Mouse (Mus musculus) limb, embryonic 11.5 days (tissue): ENCODE data around the gene Pds5b. TPM values are rescaled to one million over a fixed set of nuclear protein-coding genes. Genes with fewer than 3 reads are reported as not detected.
"Not testable (repeated sequence)": the region's sequence is repeated elsewhere in the genome, so short reads cannot be mapped to it uniquely, and the experiment has no call there.

Source experiments
- ATAC-seq: fragments of 200-750 bp; cut with Nextera tagmentation; 2 replicates; pipeline ENCODE4 v1.8.0; 2017; ENCODE audit warnings: low read depth; ENCODE audit not compliant: insufficient number of reproducible peaks, low FRiP score, low TSS enrichment
- DNase-seq: peaks from one replicate; pipeline ENCODE4 v3.0.0-alpha.2; 2015; ENCODE audit warnings: low spot score
- H3K27ac ChIP-seq: fragments of 300-500 bp; sonication (generic); replicated peaks from 2 replicates; pipeline ENCODE4 v1.5.1; 2014; ENCODE audit warnings: low read depth, mild to moderate bottlenecking, low read length
- H3K27me3 ChIP-seq: fragments of 300-500 bp; sonication (generic); 2 replicates; pipeline ENCODE4 v1.6.1; 2014; ENCODE audit warnings: mild to moderate bottlenecking, low read length, mixed read lengths; ENCODE audit not compliant: control insufficient read depth, insufficient read depth
- H3K36me3 ChIP-seq: fragments of 300-500 bp; sonication (generic); 2 replicates; pipeline ENCODE4 v1.6.1; 2014; ENCODE audit warnings: mild to moderate bottlenecking, low read length, moderate library complexity, mixed read lengths; ENCODE audit not compliant: control insufficient read depth, insufficient read depth
- H3K4me1 ChIP-seq: fragments of 300-500 bp; sonication (generic); 2 replicates; pipeline ENCODE4 v1.6.1; 2014; ENCODE audit warnings: low read length, mixed read lengths; ENCODE audit not compliant: control insufficient read depth, insufficient read depth
- H3K4me2 ChIP-seq: fragments of 300-500 bp; sonication (generic); 2 replicates; pipeline ENCODE4 v1.6.1; 2014; ENCODE audit warnings: low read depth, mild to moderate bottlenecking, moderate library complexity; ENCODE audit not compliant: severe bottlenecking
- H3K4me3 ChIP-seq: fragments of 300-500 bp; sonication (generic); 2 replicates; pipeline ENCODE4 v1.5.1; 2014; ENCODE audit warnings: low read depth, low read length
- H3K9ac ChIP-seq: fragments of 300-500 bp; sonication (generic); 2 replicates; pipeline ENCODE4 v1.6.1; 2014; ENCODE audit warnings: mild to moderate bottlenecking, low read length
- H3K9me3 ChIP-seq: fragments of 300-500 bp; sonication (generic); 2 replicates; pipeline ENCODE4 v1.6.1; 2016; ENCODE audit warnings: low read length; ENCODE audit not compliant: control insufficient read depth
- WGBS: fragments of 180-500 bp; shearing (Covaris S2); extraction: QIAGEN DNeasy Blood & Tissue Kit; methylation state at CpG from one replicate; pipeline ENCODE4 v1.1.7; 2014; 5-methylcytosine and 5-hydroxymethylcytosine counted together
- polyA plus RNA-seq: library from polyadenylated mRNA; unstranded; fragments of >200 nt; fragmentation: Nextera tagmentation; extraction: Ambion mirVana; gene quantifications from 2 replicates; pipeline ENCODE4 v1.2.1, GENCODE M21; 2014

Pds5b gene
- polyA plus RNA-seq, 1 experiment from 2014 or later: 52.7 TPM

GRCm38 (mm10) chr5:150673880-150674621, 512 bp downstream of the Pds5b start:
- no peaks in the 10 kb centered on the region for H3K36me3 ChIP-seq
- peak overlapping the region; percentile 66 for H3K4me3 ChIP-seq
- DNase-seq (peak; percentile 67), ATAC-seq (peak; percentile 59)
- no peaks in the 10 kb centered on the region for H3K9me3 ChIP-seq
- peak overlapping the region; percentile 57 for H3K4me2 ChIP-seq
- peak overlapping the region; percentile 88 for H3K27ac ChIP-seq
- H3K27me3 ChIP-seq: no peaks in the 10 kb centered on the region
- H3K4me1 ChIP-seq: peaks cover 8% of the 10 kb centered on the region; the same call in 1 of the 2 replicates
- WGBS: under 1% methylated on average over 52 of the region's 91 CpGs
- H3K9ac ChIP-seq: peak overlapping the region; percentile 98

GRCm38 (mm10) chr5:150674866-150675265, 1.3 kb downstream of the Pds5b start:
- whole genome bisulfite sequencing: 65% methylated on average over 6 of the region's 6 CpGs
- Histone ChIP-seq H3K27me3 (no peaks in the 10 kb centered on the region), H3K36me3 (no peaks in the 10 kb centered on the region), H3K9me3 (no peaks in the 10 kb centered on the region), H3K4me3 (peak overlapping the region; percentile 66), H3K4me2 (peak overlapping the region; percentile 57), H3K27ac (no peak overlapping the region), H3K9ac (no peak overlapping the region), H3K4me1 (peaks cover 8% of the 10 kb centered on the region; the same call in 1 of the 2 replicates)
- no peak for DNase-seq
- ATAC-seq: no peak

GRCm38 (mm10) chr5:150682862-150683261, 9.3 kb downstream of the Pds5b start:
- not testable (repeated sequence) for H3K27ac ChIP-seq, H3K36me3 ChIP-seq, H3K4me1 ChIP-seq, H3K27me3 ChIP-seq, H3K9ac ChIP-seq, DNase-seq, ATAC-seq, H3K9me3 ChIP-seq, H3K4me3 ChIP-seq, H3K4me2 ChIP-seq
- WGBS: 94% methylated on average over 6 of the region's 6 CpGs

- Histone ChIP-seq H3K27me3 (no peaks in the 10 kb centered on the region), H3K4me1 (no peaks in the 10 kb centered on the region), H3K36me3 (peaks cover 4% of the 10 kb centered on the region; the same call in 1 of the 2 replicates), H3K9ac (no peak overlapping the region), H3K27ac (no peak overlapping the region), H3K4me2 (no peak overlapping the region), H3K4me3 (no peak overlapping the region), H3K9me3 (no peaks in the 10 kb centered on the region; the same call in 1 of the 2 replicates)
- no peak for ATAC-seq
- no peak for DNase-seq
Measured at GRCm38 (mm10) chr5:150690685-150691084, 17.1 kb downstream of the Pds5b start.

- H3K36me3 ChIP-seq: peaks cover 6% of the 10 kb centered on the region; the same call in 1 of the 2 replicates
- H3K4me2 ChIP-seq: no peak overlapping the region
- no peaks in the 10 kb centered on the region; the same call in 1 of the 2 replicates for H3K9me3 ChIP-seq
- DNase-seq (no peak), ATAC-seq (no peak)
- H3K27ac ChIP-seq: no peak overlapping the region
- no peak overlapping the region for H3K4me3 ChIP-seq
- H3K4me1 ChIP-seq: no peaks in the 10 kb centered on the region
- 93% methylated on average over 2 of the region's 2 CpGs for WGBS
- H3K27me3 ChIP-seq: no peaks in the 10 kb centered on the region
- no peak overlapping the region for H3K9ac ChIP-seq
Measured at GRCm38 (mm10) chr5:150693277-150693676, 19.7 kb downstream of the Pds5b start.

GRCm38 (mm10) chr5:150702714-150703113, 29.2 kb downstream of the Pds5b start:
- no peaks in the 10 kb centered on the region for H3K36me3 ChIP-seq
- H3K27ac ChIP-seq: no peak overlapping the region
- no peak overlapping the region for H3K4me3 ChIP-seq
- H3K27me3 ChIP-seq: no peaks in the 10 kb centered on the region
- ATAC-seq (no peak), DNase-seq (no peak)
- no peak overlapping the region for H3K4me2 ChIP-seq
- no peak overlapping the region for H3K9ac ChIP-seq
- WGBS: 76% methylated on average over 2 of the region's 2 CpGs
- H3K9me3 ChIP-seq: no peaks in the 10 kb centered on the region
- H3K4me1 ChIP-seq: no peaks in the 10 kb centered on the region

GRCm38 (mm10) chr5:150706651-150707050, 33.1 kb downstream of the Pds5b start:
- 93% methylated on average over 1 of the region's 1 CpGs for WGBS
- H3K36me3 ChIP-seq, H3K9ac ChIP-seq, H3K4me2 ChIP-seq, H3K4me3 ChIP-seq, H3K27me3 ChIP-seq, H3K4me1 ChIP-seq, H3K9me3 ChIP-seq, DNase-seq, ATAC-seq, H3K27ac ChIP-seq: not testable (repeated sequence)

GRCm38 (mm10) chr5:150707181-150707580, 33.6 kb downstream of the Pds5b start:
- not testable (repeated sequence) for H3K27ac ChIP-seq, H3K4me2 ChIP-seq, H3K9ac ChIP-seq, H3K4me3 ChIP-seq, H3K4me1 ChIP-seq, DNase-seq, H3K27me3 ChIP-seq, H3K9me3 ChIP-seq, H3K36me3 ChIP-seq, ATAC-seq
- 92% methylated on average over 3 of the region's 3 CpGs for WGBS
